Mouse (Mus musculus): ENCODE measurements around the gene Smurf1. TPM values are rescaled to one million over a fixed set of nuclear protein-coding genes. Genes with fewer than 3 reads are reported as not detected.

Smurf1 gene
- 2.5 and 5.8 TPM in 2 replicates for polyA plus RNA-seq (2011; ENCODE audit: insufficient read depth, insufficient read length, low replicate concordance, missing spikeins)

GRCm38 (mm10) chr5:144965639-144966351 lies at the start of gene Smurf1:
Gene Smurf1 (minus strand): TSS chr5:144965847.
- peaks cover 2% of the 10 kb centered on the region; the same call in 1 of the 2 replicates for H3K4me1 ChIP-seq (ENCODE audit: control insufficient read depth, insufficient read depth, low read length)
- WGBS = 5% methylated on average over 84 of the region's 89 CpGs
- TF ChIP-seq CTCF (IDR thresholded peaks at IDR 0.05; ENCODE audit: control insufficient read depth, insufficient read depth, low read length) (no peak), POLR2A (IDR thresholded peaks at IDR 0.05; ENCODE audit: borderline replicate concordance, control insufficient read depth, low read depth, low read length) (0 out of 2 replicates have a peak, but pooled peaks have one; percentile 4)
- peak within 1 kb of the TSS; percentile 78 for H3K27ac ChIP-seq (ENCODE audit: control insufficient read depth, insufficient read depth, low read depth, low read length, poor library complexity)
- peak within 1 kb of the TSS; percentile 91 for H3K4me3 ChIP-seq (replicated peaks; ENCODE audit: control insufficient read depth, low read depth, low read length)

GRCm38 (mm10) chr5:145014278-145014677 lies 48.6 kb upstream of the Smurf1 start:
- no peak overlapping the region for H3K4me3 ChIP-seq (replicated peaks; ENCODE audit: control insufficient read depth, low read depth, low read length)
- TF ChIP-seq CTCF (IDR thresholded peaks at IDR 0.05; ENCODE audit: control insufficient read depth, insufficient read depth, low read length) (no peak), POLR2A (IDR thresholded peaks at IDR 0.05; ENCODE audit: borderline replicate concordance, control insufficient read depth, low read depth, low read length) (no peak)
- no peaks in the 10 kb centered on the region for H3K4me1 ChIP-seq (ENCODE audit: control insufficient read depth, insufficient read depth, low read length)
- WGBS = 82% methylated on average over 1 of the region's 1 CpGs
- H3K27ac ChIP-seq (ENCODE audit: control insufficient read depth, insufficient read depth, low read depth, low read length, poor library complexity) = no peak overlapping the region

GRCm38 (mm10) chr5:145008878-145009659 lies 43.4 kb upstream of the Smurf1 start:
- no peaks in the 10 kb centered on the region for H3K4me1 ChIP-seq (ENCODE audit: control insufficient read depth, insufficient read depth, low read length)
- 85% methylated on average over 15 of the region's 15 CpGs for WGBS
- H3K27ac ChIP-seq (ENCODE audit: control insufficient read depth, insufficient read depth, low read depth, low read length, poor library complexity) = no peak overlapping the region
- H3K4me3 ChIP-seq (replicated peaks; ENCODE audit: control insufficient read depth, low read depth, low read length) = no peak overlapping the region
- no peak for TF ChIP-seq CTCF (IDR thresholded peaks at IDR 0.05; ENCODE audit: control insufficient read depth, insufficient read depth, low read length)
- no peak for TF ChIP-seq POLR2A (IDR thresholded peaks at IDR 0.05; ENCODE audit: borderline replicate concordance, control insufficient read depth, low read depth, low read length)

GRCm38 (mm10) chr5:145005596-145005995 lies 39.9 kb upstream of the Smurf1 start:
- no peak for TF ChIP-seq CTCF (IDR thresholded peaks at IDR 0.05; ENCODE audit: control insufficient read depth, insufficient read depth, low read length)
- no peak for TF ChIP-seq POLR2A (IDR thresholded peaks at IDR 0.05; ENCODE audit: borderline replicate concordance, control insufficient read depth, low read depth, low read length)
- H3K27ac ChIP-seq (ENCODE audit: control insufficient read depth, insufficient read depth, low read depth, low read length, poor library complexity) = no peak overlapping the region
- H3K4me1 ChIP-seq (ENCODE audit: control insufficient read depth, insufficient read depth, low read length) = no peaks in the 10 kb centered on the region
- no peak overlapping the region for H3K4me3 ChIP-seq (replicated peaks; ENCODE audit: control insufficient read depth, low read depth, low read length)
- WGBS = 60% methylated on average over 6 of the region's 6 CpGs

GRCm38 (mm10) chr5:145004495-145004894 lies 38.8 kb upstream of the Smurf1 start:
- Histone ChIP-seq H3K27ac (ENCODE audit: control insufficient read depth, insufficient read depth, low read depth, low read length, poor library complexity) (no peak overlapping the region; the same call in 1 of the 2 replicates), H3K4me3 (replicated peaks; ENCODE audit: control insufficient read depth, low read depth, low read length) (no peak overlapping the region), H3K4me1 (ENCODE audit: control insufficient read depth, insufficient read depth, low read length) (no peaks in the 10 kb centered on the region)
- 83% methylated on average over 9 of the region's 9 CpGs for WGBS
- TF ChIP-seq CTCF (IDR thresholded peaks at IDR 0.05; ENCODE audit: control insufficient read depth, insufficient read depth, low read length) = no peak
- no peak for TF ChIP-seq POLR2A (IDR thresholded peaks at IDR 0.05; ENCODE audit: borderline replicate concordance, control insufficient read depth, low read depth, low read length)

- no peak for TF ChIP-seq POLR2A (IDR thresholded peaks at IDR 0.05; ENCODE audit: borderline replicate concordance, control insufficient read depth, low read depth, low read length)
- Histone ChIP-seq H3K27ac (ENCODE audit: control insufficient read depth, insufficient read depth, low read depth, low read length, poor library complexity) (no peak overlapping the region), H3K4me3 (replicated peaks; ENCODE audit: control insufficient read depth, low read depth, low read length) (no peak overlapping the region), H3K4me1 (ENCODE audit: control insufficient read depth, insufficient read depth, low read length) (no peaks in the 10 kb centered on the region)
- WGBS = 69% methylated on average over 3 of the region's 3 CpGs
Measured at GRCm38 (mm10) chr5:145003362-145003761, 37.7 kb upstream of the Smurf1 start.

DNA sequence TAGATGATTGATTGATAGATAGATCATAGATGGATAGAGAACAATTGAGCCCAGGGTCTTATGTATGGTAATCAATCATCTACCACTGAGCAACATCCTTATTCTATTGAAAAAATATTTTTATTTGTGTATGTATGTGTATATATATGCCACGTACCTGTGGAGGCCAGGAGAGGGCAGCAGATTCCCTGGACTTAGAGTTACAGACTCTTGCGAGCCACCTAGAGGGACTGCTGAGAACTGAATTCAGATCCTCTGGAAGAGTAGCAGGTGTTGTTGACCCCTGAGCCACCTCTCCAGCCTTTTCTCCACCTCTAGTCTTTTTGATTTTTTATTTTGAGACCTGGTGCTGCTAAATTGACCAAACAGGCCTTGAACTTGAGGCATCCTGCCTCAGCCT lies 32.8 kb upstream of the Smurf1 start:
- 70% methylated on average over 2 of the region's 2 CpGs for WGBS
- TF ChIP-seq POLR2A (IDR thresholded peaks at IDR 0.05; ENCODE audit: borderline replicate concordance, control insufficient read depth, low read depth, low read length) (no peak), CTCF (IDR thresholded peaks at IDR 0.05; ENCODE audit: control insufficient read depth, insufficient read depth, low read length) (peak; percentile 45)

DNA sequence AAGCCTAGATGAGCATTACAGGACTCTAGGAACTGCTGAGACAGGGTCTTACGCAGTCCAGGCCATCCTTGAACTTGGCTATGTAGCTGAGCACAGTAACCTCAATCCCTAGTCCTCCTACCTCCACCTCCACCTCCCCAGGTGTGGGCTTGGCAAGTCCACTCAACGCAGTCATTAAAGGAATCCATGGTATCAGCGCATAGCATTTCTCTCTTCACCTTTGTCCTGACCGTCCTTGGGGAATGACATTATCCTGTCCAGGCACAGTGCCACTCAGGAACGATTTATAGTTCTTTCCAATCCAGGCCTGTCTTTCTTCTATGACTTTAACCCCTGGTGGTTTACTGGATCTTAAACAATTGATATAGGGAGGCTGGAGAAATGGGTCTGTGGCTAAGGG lies 24.8 kb upstream of the Smurf1 start:
- Histone ChIP-seq H3K4me3 (replicated peaks; ENCODE audit: control insufficient read depth, low read depth, low read length) (no peak overlapping the region), H3K4me1 (ENCODE audit: control insufficient read depth, insufficient read depth, low read length) (no peaks in the 10 kb centered on the region), H3K27ac (ENCODE audit: control insufficient read depth, insufficient read depth, low read depth, low read length, poor library complexity) (no peak overlapping the region)
- TF ChIP-seq CTCF (IDR thresholded peaks at IDR 0.05; ENCODE audit: control insufficient read depth, insufficient read depth, low read length) (no peak), POLR2A (IDR thresholded peaks at IDR 0.05; ENCODE audit: borderline replicate concordance, control insufficient read depth, low read depth, low read length) (no peak)
- 76% methylated on average over 5 of the region's 5 CpGs for WGBS

More for the DNA sequence above, 32.8 kb upstream of the Smurf1 start:
- Histone ChIP-seq H3K4me3 (replicated peaks; ENCODE audit: control insufficient read depth, low read depth, low read length) (no peak overlapping the region), H3K27ac (ENCODE audit: control insufficient read depth, insufficient read depth, low read depth, low read length, poor library complexity) (no peak overlapping the region), H3K4me1 (ENCODE audit: control insufficient read depth, insufficient read depth, low read length) (no peaks in the 10 kb centered on the region)
